Mouse (Mus musculus) liver, adult 2 months (tissue): ENCODE results near the gene Pdzrn3. TPM values are rescaled to one million over a fixed set of nuclear protein-coding genes. Genes with fewer than 3 reads are reported as not detected.

ENCODE experiments used
- DNase-seq: peaks from one replicate; pipeline ENCODE4 v3.0.0-alpha.2; 2011; ENCODE audit warnings: low read depth, low spot score; ENCODE audit errors: extremely low read depth
- H3K27ac ChIP-seq: fragments of 200-500 bp; replicated peaks from 2 replicates; pipeline ENCODE4 v1.5.1; 2012; ENCODE audit warnings: low read depth, mild to moderate bottlenecking, control low read depth, inconsistent platforms, low read length; ENCODE audit not compliant: insufficient read depth
- H3K27me3 ChIP-seq: fragments of 200-500 bp; 2 replicates; pipeline ENCODE4 v1.6.1; 2012; ENCODE audit warnings: mild to moderate bottlenecking, moderate library complexity, low read length, inconsistent platforms; ENCODE audit not compliant: control insufficient read depth, insufficient read depth
- H3K36me3 ChIP-seq: fragments of 200-500 bp; 2 replicates; pipeline ENCODE4 v1.6.1; 2012; ENCODE audit warnings: low read length, inconsistent platforms; ENCODE audit not compliant: control insufficient read depth, insufficient read depth
- H3K4me1 ChIP-seq: fragments of 200-500 bp; 2 replicates; pipeline ENCODE4 v1.6.1; 2011; ENCODE audit warnings: low read length; ENCODE audit not compliant: control insufficient read depth, insufficient read depth
- H3K4me3 ChIP-seq: fragments of 200-500 bp; 2 replicates; pipeline ENCODE4 v1.5.1; 2011; ENCODE audit warnings: low read depth, mild to moderate bottlenecking, control low read depth, low read length, moderate library complexity; ENCODE audit not compliant: insufficient read depth
- H3K79me2 ChIP-seq: fragments of 200-500 bp; 2 replicates; pipeline ENCODE4 v1.6.1; 2012; ENCODE audit warnings: inconsistent platforms, mild to moderate bottlenecking, low read length, moderate library complexity; ENCODE audit not compliant: control insufficient read depth, insufficient read depth
- H3K9ac ChIP-seq: fragments of 200-500 bp; 2 replicates; pipeline ENCODE4 v1.6.1; 2012; ENCODE audit warnings: low read depth, mild to moderate bottlenecking, control low read depth, inconsistent platforms, low read length
- CTCF ChIP-seq: fragments of 200-500 bp; IDR thresholded peaks from 2 replicates; pipeline ENCODE4 v1.5.1; 2011; ENCODE audit warnings: low read depth, low read length, control low read depth
- POLR2A ChIP-seq: fragments of 200-500 bp; IDR thresholded peaks from 2 replicates; pipeline ENCODE4 v1.6.1; 2011; ENCODE audit warnings: low read length, control low read depth; ENCODE audit not compliant: insufficient read depth; ENCODE audit errors: extremely low read depth
- WGBS: fragments of 180-500 bp; shearing (Covaris S2); methylation state at CpG from one replicate; pipeline ENCODE4 v1.1.7; 2018; 5-methylcytosine and 5-hydroxymethylcytosine counted together
- polyA plus RNA-seq: library from polyadenylated mRNA; depleted of rRNA; stranded (reverse); fragments of >200 nt; gene quantifications from 2 replicates; pipeline ENCODE4 v1.2.3, GENCODE M21; 2012
- total RNA-seq: library from RNA; depleted of rRNA; stranded (reverse); fragments of >200 nt; gene quantifications from 2 replicates; pipeline ENCODE4 v1.2.3, GENCODE M21; 2014

The Pdzrn3 gene
- total and polyA plus RNA-seq, 2 experiments = 2.9 to 3.2 TPM

DNA sequence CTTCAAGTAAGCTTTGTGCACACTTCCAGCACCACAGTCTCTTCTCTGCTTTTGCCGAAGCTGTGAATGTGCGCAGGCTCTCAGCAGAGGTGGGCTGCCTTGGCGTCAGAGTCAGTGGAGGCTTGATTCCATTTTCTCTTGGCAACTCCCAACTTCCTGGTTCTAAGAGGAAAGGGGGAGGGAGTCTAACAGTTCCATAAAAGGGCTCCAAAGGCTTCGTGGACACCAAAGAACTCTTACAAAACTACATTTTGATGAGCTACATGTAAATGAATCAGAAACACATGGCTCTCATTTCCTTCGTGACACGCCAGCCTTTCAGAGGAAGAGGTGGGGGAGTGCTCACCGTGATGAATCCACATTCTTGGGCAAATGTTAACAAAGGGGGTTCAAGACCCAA lies 70.9 kb downstream of the Pdzrn3 start:
- Histone ChIP-seq H3K9ac (no peak overlapping the region), H3K36me3 (no peaks in the 10 kb centered on the region), H3K4me1 (no peaks in the 10 kb centered on the region), H3K79me2 (no peaks in the 10 kb centered on the region), H3K4me3 (no peak overlapping the region), H3K27ac (no peak overlapping the region), H3K27me3 (no peaks in the 10 kb centered on the region)
- WGBS = 82% methylated on average over 7 of the region's 7 CpGs
- TF ChIP-seq CTCF (no peak), POLR2A (no peak)
- no peak for DNase-seq

DNA sequence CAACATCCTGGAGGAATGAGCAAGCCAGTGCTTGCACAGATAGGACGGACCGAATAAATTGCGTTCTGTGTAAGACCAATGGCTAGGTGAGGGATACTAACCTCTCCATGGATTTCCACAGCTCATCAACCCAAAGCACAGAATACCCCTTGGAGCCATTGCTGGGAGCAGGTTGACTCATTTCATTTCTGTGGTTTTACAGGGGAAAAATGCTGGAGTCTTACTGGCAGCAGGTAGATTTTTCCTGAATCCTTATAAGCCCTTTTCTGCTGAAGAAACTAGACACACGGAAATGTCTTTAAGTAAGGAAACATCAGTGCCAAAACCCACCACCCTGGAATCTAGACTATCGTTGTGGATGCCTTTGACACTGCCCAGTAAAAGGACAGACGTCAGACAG lies 72.2 kb downstream of the Pdzrn3 start:
- no peak for DNase-seq
- 93% methylated on average over 6 of the region's 6 CpGs for WGBS
- H3K27me3 ChIP-seq = no peaks in the 10 kb centered on the region
- no peaks in the 10 kb centered on the region for H3K4me1 ChIP-seq
- TF ChIP-seq POLR2A = no peak
- no peak for TF ChIP-seq CTCF
- no peaks in the 10 kb centered on the region for H3K79me2 ChIP-seq
- no peak overlapping the region for H3K4me3 ChIP-seq
- H3K9ac ChIP-seq = no peak overlapping the region
- H3K27ac ChIP-seq = no peak overlapping the region
- no peaks in the 10 kb centered on the region for H3K36me3 ChIP-seq

GRCm38 (mm10) chr6:101303959-101304738 lies 73.5 kb downstream of the Pdzrn3 start:
- no peak for TF ChIP-seq POLR2A
- TF ChIP-seq CTCF = no peak
- no peaks in the 10 kb centered on the region for H3K27me3 ChIP-seq

GRCm38 (mm10) chr6:101303501-101303900 lies 74.2 kb downstream of the Pdzrn3 start:
- no peak for TF ChIP-seq CTCF
- TF ChIP-seq POLR2A = no peak
- H3K36me3 ChIP-seq = no peaks in the 10 kb centered on the region
- DNase-seq = no peak
- no peak overlapping the region for H3K4me3 ChIP-seq
- no peaks in the 10 kb centered on the region for H3K79me2 ChIP-seq
- H3K4me1 ChIP-seq = no peaks in the 10 kb centered on the region
- WGBS = 84% methylated on average over 1 of the region's 1 CpGs
- H3K27ac ChIP-seq = no peak overlapping the region
- no peak overlapping the region for H3K9ac ChIP-seq
- H3K27me3 ChIP-seq = no peaks in the 10 kb centered on the region

More at GRCm38 (mm10) chr6:101303959-101304738, 73.5 kb downstream of the Pdzrn3 start:
- Histone ChIP-seq H3K79me2 (no peaks in the 10 kb centered on the region), H3K27ac (no peak overlapping the region), H3K4me1 (no peaks in the 10 kb centered on the region), H3K9ac (no peak overlapping the region), H3K36me3 (no peaks in the 10 kb centered on the region), H3K4me3 (no peak overlapping the region)
- 89% methylated on average over 11 of the region's 11 CpGs for WGBS
- DNase-seq = no peak

- Histone ChIP-seq H3K4me3 (no peak overlapping the region), H3K36me3 (no peaks in the 10 kb centered on the region), H3K79me2 (no peaks in the 10 kb centered on the region), H3K27ac (no peak overlapping the region), H3K9ac (no peak overlapping the region), H3K27me3 (no peaks in the 10 kb centered on the region), H3K4me1 (no peaks in the 10 kb centered on the region)
- TF ChIP-seq CTCF (no peak), POLR2A (no peak)
- DNase-seq = no peak
- WGBS = 96% methylated on average over 8 of the region's 8 CpGs
These were observed 76.5 kb downstream of the Pdzrn3 start for GRCm38 (mm10) chr6:101301154-101301553.

DNA sequence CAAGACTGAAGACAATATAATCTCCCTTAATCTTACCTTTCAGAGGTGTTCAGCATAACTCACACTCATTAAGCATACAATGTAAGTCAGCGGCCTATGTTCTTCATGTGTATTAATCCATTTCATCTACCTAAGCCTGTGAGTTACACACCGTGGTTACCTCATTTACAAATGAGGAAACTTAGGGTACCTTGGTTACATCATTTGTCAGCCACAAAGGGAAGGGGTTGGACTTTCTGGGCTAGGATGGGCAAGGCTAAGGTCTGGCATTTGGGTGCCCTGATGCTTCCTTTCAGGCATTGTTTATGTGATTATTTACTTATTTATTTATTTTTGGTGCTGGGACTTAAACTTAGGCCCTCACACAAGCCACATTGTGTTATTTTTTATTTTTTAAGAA lies 78.3 kb downstream of the Pdzrn3 start:
- Histone ChIP-seq H3K9ac (no peak overlapping the region), H3K36me3 (no peaks in the 10 kb centered on the region), H3K27ac (no peak overlapping the region), H3K4me3 (no peak overlapping the region), H3K27me3 (no peaks in the 10 kb centered on the region), H3K4me1 (no peaks in the 10 kb centered on the region), H3K79me2 (no peaks in the 10 kb centered on the region)
- no peak for DNase-seq
- 96% methylated on average over 2 of the region's 2 CpGs for WGBS
- TF ChIP-seq POLR2A = no peak
- TF ChIP-seq CTCF = no peak
